Mouse (Mus musculus) limb, embryonic 11.5 days (tissue): ENCODE measurements around the gene Zfp689. TPM values are rescaled to one million over a fixed set of nuclear protein-coding genes. Genes with fewer than 3 reads are reported as not detected.

Experiments used
- ATAC-seq: fragments of 200-750 bp; cut with Nextera tagmentation; 2 replicates; pipeline ENCODE4 v1.8.0; 2017; ENCODE audit warnings: low read depth; ENCODE audit not compliant: insufficient number of reproducible peaks, low FRiP score, low TSS enrichment
- DNase-seq: peaks from one replicate; pipeline ENCODE4 v3.0.0-alpha.2; 2015; ENCODE audit warnings: low spot score
- H3K27ac ChIP-seq: fragments of 300-500 bp; sonication (generic); replicated peaks from 2 replicates; pipeline ENCODE4 v1.5.1; 2014; ENCODE audit warnings: low read depth, mild to moderate bottlenecking, low read length
- H3K27me3 ChIP-seq: fragments of 300-500 bp; sonication (generic); 2 replicates; pipeline ENCODE4 v1.6.1; 2014; ENCODE audit warnings: mild to moderate bottlenecking, low read length, mixed read lengths; ENCODE audit not compliant: control insufficient read depth, insufficient read depth
- H3K36me3 ChIP-seq: fragments of 300-500 bp; sonication (generic); 2 replicates; pipeline ENCODE4 v1.6.1; 2014; ENCODE audit warnings: mild to moderate bottlenecking, low read length, moderate library complexity, mixed read lengths; ENCODE audit not compliant: control insufficient read depth, insufficient read depth
- H3K4me1 ChIP-seq: fragments of 300-500 bp; sonication (generic); 2 replicates; pipeline ENCODE4 v1.6.1; 2014; ENCODE audit warnings: low read length, mixed read lengths; ENCODE audit not compliant: control insufficient read depth, insufficient read depth
- H3K4me2 ChIP-seq: fragments of 300-500 bp; sonication (generic); 2 replicates; pipeline ENCODE4 v1.6.1; 2014; ENCODE audit warnings: low read depth, mild to moderate bottlenecking, moderate library complexity; ENCODE audit not compliant: severe bottlenecking
- H3K4me3 ChIP-seq: fragments of 300-500 bp; sonication (generic); 2 replicates; pipeline ENCODE4 v1.5.1; 2014; ENCODE audit warnings: low read depth, low read length
- H3K9ac ChIP-seq: fragments of 300-500 bp; sonication (generic); 2 replicates; pipeline ENCODE4 v1.6.1; 2014; ENCODE audit warnings: mild to moderate bottlenecking, low read length
- H3K9me3 ChIP-seq: fragments of 300-500 bp; sonication (generic); 2 replicates; pipeline ENCODE4 v1.6.1; 2016; ENCODE audit warnings: low read length; ENCODE audit not compliant: control insufficient read depth
- WGBS: fragments of 180-500 bp; shearing (Covaris S2); extraction: QIAGEN DNeasy Blood & Tissue Kit; methylation state at CpG from one replicate; pipeline ENCODE4 v1.1.7; 2014; 5-methylcytosine and 5-hydroxymethylcytosine counted together
- polyA plus RNA-seq: library from polyadenylated mRNA; unstranded; fragments of >200 nt; fragmentation: Nextera tagmentation; extraction: Ambion mirVana; gene quantifications from 2 replicates; pipeline ENCODE4 v1.2.1, GENCODE M21; 2014

The Zfp689 gene
- polyA plus RNA-seq, 1 experiment from 2014 or later = 16.5 TPM

DNA sequence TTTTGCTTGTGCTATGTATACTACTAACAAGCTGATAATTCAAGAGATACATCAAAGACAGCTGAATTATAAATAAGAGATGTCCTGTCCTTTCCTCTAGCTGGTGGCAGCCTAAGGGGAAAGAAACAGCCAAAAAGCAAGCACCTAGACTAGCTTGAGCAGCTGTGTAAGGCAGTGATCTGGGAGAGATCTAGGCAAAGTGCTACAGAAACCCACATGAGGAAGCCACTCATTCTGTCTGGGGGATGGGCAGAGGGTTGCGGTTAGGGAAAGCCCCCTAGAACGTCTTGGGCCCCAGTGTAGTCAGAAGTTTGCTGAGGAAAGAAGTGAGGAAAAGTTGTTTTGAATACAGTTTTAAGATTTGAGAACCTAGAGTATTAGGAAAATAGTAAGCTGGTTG is 31.4 kb upstream of the Zfp689 start:
- no peak overlapping the region for H3K27ac ChIP-seq
- no peak for ATAC-seq
- no peak for DNase-seq
- peaks cover 25% of the 10 kb centered on the region for H3K36me3 ChIP-seq
- WGBS = 74% methylated on average over 2 of the region's 2 CpGs
- no peaks in the 10 kb centered on the region for H3K27me3 ChIP-seq
- no peaks in the 10 kb centered on the region for H3K9me3 ChIP-seq
- H3K4me1 ChIP-seq = peaks cover 19% of the 10 kb centered on the region
- no peak overlapping the region; the same call in 1 of the 2 replicates for H3K9ac ChIP-seq
- H3K4me3 ChIP-seq = peak overlapping the region; percentile 99
- peak overlapping the region; percentile 98 for H3K4me2 ChIP-seq

DNA sequence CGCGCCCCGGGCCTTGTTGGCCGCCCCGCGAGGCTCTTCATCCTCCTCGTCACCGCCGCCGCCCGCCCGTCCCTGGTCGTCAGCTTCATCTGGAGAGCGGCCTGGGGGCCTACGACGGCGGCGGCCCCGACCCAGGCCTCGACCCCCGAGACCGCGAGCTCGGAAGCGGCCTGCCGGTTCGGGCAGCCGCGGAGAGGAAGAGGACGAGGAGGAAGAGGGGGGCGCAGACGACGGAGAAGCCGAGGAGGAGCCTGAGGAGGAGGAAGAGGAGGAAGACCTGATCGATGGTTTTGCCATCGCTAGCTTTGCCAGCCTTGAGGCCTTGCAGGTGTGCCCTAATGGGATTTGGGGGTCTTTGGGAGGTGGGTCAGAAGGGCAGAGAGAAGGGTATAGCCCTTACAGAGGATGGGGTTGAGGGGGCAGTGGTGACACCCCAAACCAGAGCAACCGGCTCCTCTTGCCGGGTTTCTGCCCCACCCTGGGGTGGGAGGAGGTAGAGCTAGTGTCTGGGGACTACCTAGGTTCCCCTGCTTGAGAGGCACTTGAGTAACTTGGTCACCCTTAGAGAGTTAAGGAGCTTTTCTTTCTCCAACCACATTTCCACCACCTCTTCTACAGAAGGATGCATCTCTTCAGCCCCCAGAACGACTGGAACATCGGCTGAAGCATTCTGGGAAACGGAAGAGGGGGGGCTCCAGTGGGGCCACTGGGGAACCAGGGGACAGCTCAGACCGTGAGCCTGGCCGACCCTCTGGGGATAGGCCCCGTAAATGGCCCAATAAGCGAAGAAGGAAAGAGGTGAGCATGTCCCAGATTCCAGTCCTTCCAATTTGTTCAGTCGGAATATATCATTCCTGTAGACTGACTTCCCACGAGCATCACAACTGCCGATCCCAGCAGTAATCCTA is 30.6 kb upstream of the Zfp689 start:
- Histone ChIP-seq H3K36me3 (peaks cover 26% of the 10 kb centered on the region), H3K4me2 (peak overlapping the region; percentile 98), H3K4me3 (peak overlapping the region; percentile 99), H3K9me3 (no peaks in the 10 kb centered on the region), H3K4me1 (peaks cover 19% of the 10 kb centered on the region), H3K9ac (peak overlapping the region; percentile 90), H3K27me3 (no peaks in the 10 kb centered on the region), H3K27ac (peak overlapping the region; percentile 92)
- 6% methylated on average over 47 of the region's 48 CpGs for WGBS
- DNase-seq (no peak), ATAC-seq (no peak)

DNA sequence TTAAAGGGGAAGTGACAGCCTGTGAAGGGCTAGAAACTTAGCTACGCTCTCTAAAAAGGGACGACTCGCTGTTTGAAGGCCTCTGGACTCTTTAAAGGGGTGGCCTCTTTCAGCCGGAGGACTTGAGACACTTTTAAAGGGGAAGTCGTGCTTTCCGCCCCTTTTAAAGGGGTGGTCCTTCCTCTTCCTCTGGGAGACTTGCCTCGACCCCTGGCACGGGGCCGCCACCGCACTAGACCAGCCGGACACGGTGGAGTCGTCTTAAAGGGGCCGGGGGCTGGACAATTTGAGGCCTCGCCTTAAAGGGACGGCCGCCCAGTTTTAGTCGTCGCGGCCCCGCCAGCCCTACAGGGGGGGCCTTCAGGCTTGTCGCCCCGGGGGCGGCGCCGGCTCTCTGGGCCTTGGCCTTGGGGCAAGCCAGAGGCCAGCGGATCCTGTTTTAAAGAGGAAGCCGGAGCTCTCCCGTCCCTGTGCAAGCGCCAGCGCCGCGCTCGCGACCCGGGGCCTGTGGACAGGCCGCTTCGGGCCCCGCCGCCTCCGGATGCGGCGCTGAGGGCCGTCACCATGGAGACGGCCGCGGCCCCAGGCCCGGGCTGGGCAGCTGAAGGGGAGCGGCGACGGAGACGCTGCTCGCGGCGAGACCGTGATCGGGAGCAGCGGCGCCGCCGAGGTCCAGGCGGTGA is 29.8 kb upstream of the Zfp689 start, which contains the start of gene Fbrs:
Fbrs (plus strand) TSS at position 565 of the 683 bp plus-strand sequence.
- Histone ChIP-seq H3K27me3 (no peaks in the 10 kb centered on the region), H3K27ac (peak within 1 kb of the TSS; percentile 92), H3K36me3 (peaks cover 28% of the 10 kb centered on the region), H3K4me1 (peaks cover 19% of the 10 kb centered on the region), H3K9ac (peak within 1 kb of the TSS; percentile 90), H3K9me3 (no peaks in the 10 kb centered on the region), H3K4me2 (peak within 1 kb of the TSS; percentile 98), H3K4me3 (peak within 1 kb of the TSS; percentile 99)
- peak; percentile 79 for ATAC-seq
- WGBS = under 1% methylated on average over 61 of the region's 62 CpGs
- DNase-seq = peak; percentile 91

DNA sequence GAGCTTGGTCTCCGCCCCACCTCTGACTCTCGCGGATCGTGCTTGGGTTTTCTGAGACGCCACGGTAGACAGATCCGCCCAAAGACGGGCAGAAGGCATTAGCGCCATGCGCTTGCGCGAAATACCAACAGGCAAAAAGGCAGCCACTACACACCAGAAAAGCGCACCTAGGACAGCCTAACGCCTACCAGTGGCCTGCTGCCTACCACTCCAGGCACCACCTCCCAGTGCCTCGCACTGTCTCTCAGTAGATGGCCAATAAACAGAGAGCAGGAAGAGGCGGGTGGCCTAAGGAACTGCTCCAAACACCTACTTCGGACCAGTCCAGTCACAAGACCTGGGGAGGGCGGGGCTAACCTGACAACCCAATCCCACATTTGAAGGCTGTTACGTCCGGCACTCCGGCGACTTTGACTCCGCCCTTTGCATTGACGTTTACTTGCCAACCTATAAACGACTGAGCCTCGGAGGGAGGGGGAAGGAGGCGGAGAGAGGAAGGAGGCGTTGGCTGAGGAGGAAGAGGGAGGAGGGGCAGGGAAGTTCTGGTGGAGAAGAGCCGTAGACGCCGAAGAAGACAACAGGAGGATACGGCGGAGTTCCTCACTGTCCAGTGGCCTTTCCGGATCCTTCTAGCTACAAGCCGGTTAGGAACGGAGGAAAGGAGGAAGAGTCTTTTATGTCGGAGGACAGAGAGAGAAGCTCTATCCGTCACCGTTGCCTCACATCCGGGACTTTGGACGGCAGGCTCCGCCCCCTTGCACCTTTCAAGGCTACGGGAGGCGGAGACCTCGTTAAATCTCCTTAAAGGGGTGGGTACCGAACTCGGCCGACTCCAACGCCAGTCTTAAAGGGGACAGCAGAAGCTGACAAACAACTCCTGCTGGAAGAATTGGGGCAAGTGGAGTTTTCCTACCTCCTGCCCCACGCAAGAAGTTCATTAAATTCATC is 29.0 kb upstream of the Zfp689 start:
- Histone ChIP-seq H3K27ac (peak overlapping the region; percentile 92), H3K4me1 (peaks cover 19% of the 10 kb centered on the region), H3K9me3 (no peaks in the 10 kb centered on the region), H3K4me2 (peak overlapping the region; percentile 98), H3K9ac (peak overlapping the region; percentile 90), H3K4me3 (peak overlapping the region; percentile 99), H3K27me3 (no peaks in the 10 kb centered on the region), H3K36me3 (peaks cover 29% of the 10 kb centered on the region)
- WGBS = 0% methylated on average over 50 of the region's 50 CpGs
- peak; percentile 100 for DNase-seq
- peak; percentile 93 for ATAC-seq

DNA sequence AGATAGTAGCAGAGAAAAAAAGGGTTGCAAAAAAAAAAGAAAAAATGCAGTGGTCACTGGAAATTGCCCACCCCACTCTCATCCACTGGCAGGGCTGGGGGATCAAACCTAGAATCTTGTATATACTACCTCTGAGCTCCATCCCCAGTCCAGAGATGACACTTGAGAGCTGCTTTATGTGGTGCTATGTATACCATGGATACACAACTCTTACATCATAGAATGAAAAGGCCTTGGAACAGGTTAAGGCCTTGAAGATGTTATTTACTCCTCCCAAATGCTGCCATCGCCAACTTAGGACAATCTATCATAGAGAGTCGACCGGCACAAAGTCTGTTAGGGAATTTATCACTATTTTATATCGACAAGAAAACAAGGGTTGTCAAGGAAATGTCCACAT is 27.9 kb upstream of the Zfp689 start:
- Histone ChIP-seq H3K9me3 (no peaks in the 10 kb centered on the region), H3K27ac (no peak overlapping the region), H3K36me3 (peaks cover 24% of the 10 kb centered on the region), H3K4me2 (peak overlapping the region; percentile 49), H3K4me1 (peaks cover 23% of the 10 kb centered on the region), H3K4me3 (peak overlapping the region; percentile 99), H3K27me3 (no peaks in the 10 kb centered on the region), H3K9ac (no peak overlapping the region; the same call in 1 of the 2 replicates)
- no peak for DNase-seq
- WGBS = 76% methylated on average over 4 of the region's 4 CpGs
- no peak for ATAC-seq

DNA sequence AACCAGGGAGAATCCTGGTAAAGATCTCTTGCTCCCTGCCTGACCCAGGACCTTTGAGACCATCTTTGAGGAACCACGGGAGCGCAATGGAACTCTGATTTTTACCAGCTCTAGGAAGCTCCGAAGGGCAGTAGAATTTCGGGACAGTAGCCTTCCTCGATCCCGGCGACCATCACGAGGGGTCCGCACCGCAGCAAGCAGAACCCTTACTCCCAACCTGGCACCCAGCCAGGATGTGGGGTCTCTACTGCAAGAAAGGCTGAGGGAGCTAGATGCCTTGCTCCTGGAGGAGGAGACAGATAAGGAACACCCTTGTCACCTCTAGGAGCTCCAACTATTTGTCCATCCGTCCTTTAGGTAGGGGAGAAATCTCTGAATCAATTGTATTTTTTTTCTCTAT is 27.4 kb upstream of the Zfp689 start:
- WGBS = 94% methylated on average over 11 of the region's 11 CpGs

DNA sequence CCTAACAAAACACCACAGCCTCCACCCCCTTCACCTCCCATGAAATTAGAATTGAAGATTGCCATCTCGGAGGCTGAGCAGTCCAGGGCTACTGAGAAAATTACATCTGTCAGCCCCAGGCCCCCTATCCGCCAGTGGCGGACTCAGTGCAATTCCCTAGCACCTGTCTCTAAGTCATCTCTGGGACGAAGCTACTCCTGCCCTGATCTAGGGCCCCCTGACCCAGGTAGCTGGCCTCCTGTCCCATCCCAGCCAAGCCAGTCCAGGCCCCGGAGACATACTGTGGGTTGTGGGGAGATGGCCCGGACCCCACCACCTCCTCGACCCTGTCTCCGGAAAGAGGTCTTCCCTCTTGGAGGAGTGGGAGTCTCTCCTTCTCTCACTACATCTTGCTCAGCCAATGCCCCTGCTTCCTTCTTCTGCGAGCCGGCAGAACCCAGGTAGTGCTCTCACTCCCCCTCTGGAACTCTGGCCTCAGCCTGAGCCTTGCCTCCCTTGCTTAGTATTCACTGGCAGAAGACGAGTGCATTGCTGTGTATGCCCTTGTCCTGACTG is 26.3 kb upstream of the Zfp689 start:
- H3K27ac ChIP-seq = no peak overlapping the region
- ATAC-seq (no peak), DNase-seq (no peak)
- no peaks in the 10 kb centered on the region for H3K9me3 ChIP-seq
- peaks cover 21% of the 10 kb centered on the region for H3K36me3 ChIP-seq
- no peak overlapping the region for H3K9ac ChIP-seq
- H3K4me2 ChIP-seq = no peak overlapping the region
- 95% methylated on average over 11 of the region's 11 CpGs for WGBS
- H3K27me3 ChIP-seq = no peaks in the 10 kb centered on the region
- 0 out of 2 replicates have a peak overlapping the region, but pooled peaks have one; percentile 6 for H3K4me3 ChIP-seq
- peaks cover 16% of the 10 kb centered on the region for H3K4me1 ChIP-seq

More for the DNA sequence above, 27.4 kb upstream of the Zfp689 start:
- Histone ChIP-seq H3K9ac (no peak overlapping the region), H3K9me3 (no peaks in the 10 kb centered on the region), H3K36me3 (peaks cover 24% of the 10 kb centered on the region), H3K4me3 (no peak overlapping the region), H3K4me2 (no peak overlapping the region), H3K4me1 (peaks cover 23% of the 10 kb centered on the region), H3K27ac (no peak overlapping the region), H3K27me3 (no peaks in the 10 kb centered on the region)
- DNase-seq = no peak
- ATAC-seq = no peak
